Mouse (Mus musculus): Measurements from ENCODE around the gene Snx15. TPM values are rescaled to one million over a fixed set of nuclear protein-coding genes. Genes with fewer than 3 reads are reported as not detected.

Gene Snx15
- polyA plus RNA-seq, 1 experiment from 2014 or later = 30.6 TPM

DNA sequence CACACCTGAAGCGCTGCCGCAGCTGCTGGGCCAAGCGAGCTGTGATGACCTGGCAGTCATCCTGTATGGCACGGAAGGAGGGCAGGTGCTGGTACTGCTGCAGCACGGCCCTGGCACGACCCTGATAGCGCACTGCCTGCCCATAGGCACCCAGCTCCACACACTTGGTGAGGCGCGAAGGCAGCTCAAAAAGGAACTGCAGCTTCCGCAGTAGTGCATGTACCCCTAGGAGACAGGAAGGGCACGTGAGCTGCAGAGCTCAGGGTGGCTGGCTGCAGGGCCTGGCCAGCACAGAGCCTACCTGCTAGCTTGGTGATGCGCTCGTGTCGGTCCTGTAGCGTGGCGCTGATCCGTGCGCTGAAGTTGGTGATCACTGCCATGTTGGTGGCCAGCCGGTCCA lies 56.8 kb downstream of the Snx15 start:
- H3K27me3 ChIP-seq (ENCODE audit: control insufficient read depth, insufficient read depth, low read length) = no peaks in the 10 kb centered on the region
- peaks cover 25% of the 10 kb centered on the region for H3K36me3 ChIP-seq (ENCODE audit: control insufficient read depth, insufficient read depth, low read length)
- H3K4me1 ChIP-seq (ENCODE audit: control insufficient read depth, insufficient read depth, low read length) = peaks cover 13% of the 10 kb centered on the region; the same call in 1 of the 2 replicates
- no peaks in the 10 kb centered on the region for H3K9me3 ChIP-seq (ENCODE audit: control insufficient read depth, low read depth, low read length)
- H3K9ac ChIP-seq (replicated peaks; ENCODE audit: low read depth, low read length) = no peak overlapping the region
- WGBS = 92% methylated on average over 19 of the region's 19 CpGs
- no peak overlapping the region for H3K4me2 ChIP-seq (replicated peaks; ENCODE audit: low read depth, low read length)
- no peak overlapping the region for H3K27ac ChIP-seq (ENCODE audit: low read length)
- no peak overlapping the region for H3K4me3 ChIP-seq (ENCODE audit: low read depth, low read length)
- ATAC-seq (ENCODE audit: insufficient number of reproducible peaks, insufficient read depth, low FRiP score, low read depth) = no peak

DNA sequence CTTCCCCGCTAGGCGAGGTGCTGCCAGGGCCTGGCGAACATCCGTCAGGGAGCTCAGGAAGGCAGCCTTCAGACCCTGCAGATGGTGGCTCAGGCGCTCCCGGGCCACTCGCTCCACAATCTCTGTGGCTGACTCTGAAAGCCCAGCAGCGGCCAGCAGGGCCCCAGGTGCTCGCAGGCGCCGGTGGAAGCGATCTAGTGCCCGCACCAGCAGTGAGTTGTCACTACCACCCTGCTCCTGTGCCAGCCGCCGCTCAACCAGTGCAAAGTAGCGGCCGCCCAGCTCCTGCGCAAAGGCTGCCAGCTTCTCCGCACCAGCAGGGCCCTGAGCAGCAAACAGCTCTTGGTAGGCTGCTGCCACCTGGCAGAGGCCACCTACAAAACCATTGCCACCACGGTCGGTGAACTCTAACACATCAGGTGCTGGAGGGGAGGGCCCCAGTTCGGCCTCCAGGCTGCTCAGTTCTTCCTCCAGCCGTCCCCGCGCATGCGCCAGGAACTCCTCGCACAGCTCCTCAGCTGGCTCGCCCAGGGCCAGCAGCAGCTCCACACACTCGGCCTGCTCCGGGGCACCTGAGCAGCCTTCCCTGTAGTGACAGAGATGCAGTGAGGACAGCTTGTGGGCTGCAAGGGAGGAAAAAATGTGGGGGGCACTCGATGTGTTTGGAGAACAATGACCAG lies 57.4 kb downstream of the Snx15 start:
- H3K4me1 ChIP-seq (ENCODE audit: control insufficient read depth, insufficient read depth, low read length) = peaks cover 8% of the 10 kb centered on the region; the same call in 1 of the 2 replicates
- H3K4me2 ChIP-seq (replicated peaks; ENCODE audit: low read depth, low read length) = no peak overlapping the region
- no peak overlapping the region for H3K27ac ChIP-seq (ENCODE audit: low read length)
- no peak for ATAC-seq (ENCODE audit: insufficient number of reproducible peaks, insufficient read depth, low FRiP score, low read depth)
- H3K4me3 ChIP-seq (ENCODE audit: low read depth, low read length) = no peak overlapping the region
- no peak overlapping the region for H3K9ac ChIP-seq (replicated peaks; ENCODE audit: low read depth, low read length)
- WGBS = 92% methylated on average over 31 of the region's 31 CpGs
- H3K36me3 ChIP-seq (ENCODE audit: control insufficient read depth, insufficient read depth, low read length) = peaks cover 25% of the 10 kb centered on the region
- H3K27me3 ChIP-seq (ENCODE audit: control insufficient read depth, insufficient read depth, low read length) = no peaks in the 10 kb centered on the region
- no peaks in the 10 kb centered on the region for H3K9me3 ChIP-seq (ENCODE audit: control insufficient read depth, low read depth, low read length)

DNA sequence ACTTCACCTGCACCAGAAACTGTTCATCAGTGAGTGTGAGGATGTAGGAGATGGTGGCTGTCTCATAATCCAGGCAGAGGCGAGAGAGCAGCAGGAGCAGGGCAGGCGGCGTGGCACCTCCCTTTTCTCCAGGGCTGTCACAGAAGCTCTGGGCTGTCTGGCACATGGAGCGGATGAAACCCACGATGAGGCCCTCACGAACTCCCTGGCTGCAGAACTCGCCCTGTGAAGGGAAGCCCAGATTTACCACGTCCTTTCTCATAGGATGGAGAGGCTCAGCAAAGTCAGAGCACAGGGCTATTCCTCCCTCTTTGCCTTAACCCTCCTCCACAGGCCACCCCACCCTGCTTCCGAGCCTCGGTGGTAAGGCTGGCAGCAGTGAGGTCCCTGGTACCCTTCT lies 58.3 kb downstream of the Snx15 start:
- Histone ChIP-seq H3K9me3 (ENCODE audit: control insufficient read depth, low read depth, low read length) (no peaks in the 10 kb centered on the region), H3K27ac (ENCODE audit: low read length) (no peak overlapping the region), H3K9ac (replicated peaks; ENCODE audit: low read depth, low read length) (no peak overlapping the region), H3K27me3 (ENCODE audit: control insufficient read depth, insufficient read depth, low read length) (no peaks in the 10 kb centered on the region), H3K4me1 (ENCODE audit: control insufficient read depth, insufficient read depth, low read length) (peaks cover 8% of the 10 kb centered on the region; the same call in 1 of the 2 replicates), H3K36me3 (ENCODE audit: control insufficient read depth, insufficient read depth, low read length) (peaks cover 18% of the 10 kb centered on the region), H3K4me3 (ENCODE audit: low read depth, low read length) (no peak overlapping the region), H3K4me2 (replicated peaks; ENCODE audit: low read depth, low read length) (no peak overlapping the region)
- 92% methylated on average over 10 of the region's 10 CpGs for WGBS
- ATAC-seq (ENCODE audit: insufficient number of reproducible peaks, insufficient read depth, low FRiP score, low read depth) = no peak

Other genes starting within 250 kb of the Snx15 start
- 3.1 and 3.2 TPM in 2 replicates for gene Tigd3, start 234.2 kb downstream of the Snx15 start, polyA plus RNA-seq (2014; fragmentation: Nextera tagmentation; extraction: Ambion mirVana)
- 132 and 148 TPM in 2 replicates for gene Dpf2, start 215.3 kb downstream of the Snx15 start, polyA plus RNA-seq (2014; fragmentation: Nextera tagmentation; extraction: Ambion mirVana)
- gene Cdc42ep2, start 203.5 kb downstream of the Snx15 start, polyA plus RNA-seq (2014; fragmentation: Nextera tagmentation; extraction: Ambion mirVana) = 7.3 and 7.4 TPM in 2 replicates
- 68.9 and 73.2 TPM in 2 replicates for gene Pola2, start 164.1 kb downstream of the Snx15 start, polyA plus RNA-seq (2014; fragmentation: Nextera tagmentation; extraction: Ambion mirVana)
- gene Slc22a20, start 142.2 kb downstream of the Snx15 start, polyA plus RNA-seq (2014; fragmentation: Nextera tagmentation; extraction: Ambion mirVana) = not detected in 2 replicates
- 16.1 and 16.6 TPM in 2 replicates for gene Capn1, start 112.4 kb downstream of the Snx15 start, polyA plus RNA-seq (2014; fragmentation: Nextera tagmentation; extraction: Ambion mirVana)
- 24.8 and 27.5 TPM in 2 replicates for gene Syvn1, start 81.7 kb downstream of the Snx15 start, polyA plus RNA-seq (2014; fragmentation: Nextera tagmentation; extraction: Ambion mirVana)
- 75.5 and 77.4 TPM in 2 replicates for gene Mrpl49, start 70.5 kb downstream of the Snx15 start, polyA plus RNA-seq (2014; fragmentation: Nextera tagmentation; extraction: Ambion mirVana)
- 902 and 945 TPM in 2 replicates for gene Fau, start 70.5 kb downstream of the Snx15 start, polyA plus RNA-seq (2014; fragmentation: Nextera tagmentation; extraction: Ambion mirVana)
- gene Znhit2, start 67.1 kb downstream of the Snx15 start, polyA plus RNA-seq (2014; fragmentation: Nextera tagmentation; extraction: Ambion mirVana) = 27.6 and 30.8 TPM in 2 replicates
- gene Tm7sf2, start 59.9 kb downstream of the Snx15 start, polyA plus RNA-seq (2014; fragmentation: Nextera tagmentation; extraction: Ambion mirVana) = 24.8 and 24.9 TPM in 2 replicates
- 60.1 and 66.7 TPM in 2 replicates for gene Vps51, start 51.1 kb downstream of the Snx15 start, polyA plus RNA-seq (2014; fragmentation: Nextera tagmentation; extraction: Ambion mirVana)
- gene Tmem262, start 48.3 kb downstream of the Snx15 start, polyA plus RNA-seq (2014; fragmentation: Nextera tagmentation; extraction: Ambion mirVana) = not detected in 2 replicates
- gene Gm28374, start 46.0 kb downstream of the Snx15 start, polyA plus RNA-seq (2014; fragmentation: Nextera tagmentation; extraction: Ambion mirVana) = 1.0 and 2.1 TPM in 2 replicates
- 77.7 and 81.6 TPM in 2 replicates for gene Zfpl1, start 43.3 kb downstream of the Snx15 start, polyA plus RNA-seq (2014; fragmentation: Nextera tagmentation; extraction: Ambion mirVana)
- 37.2 and 39.0 TPM in 2 replicates for gene Cdca5, start 43.3 kb downstream of the Snx15 start, polyA plus RNA-seq (2014; fragmentation: Nextera tagmentation; extraction: Ambion mirVana)
- gene AC131692.1, start 33.9 kb downstream of the Snx15 start, polyA plus RNA-seq (2014; fragmentation: Nextera tagmentation; extraction: Ambion mirVana) = 0.42 and 0.62 TPM in 2 replicates
- 0.54 and 0.64 TPM in 2 replicates for gene Naaladl1, start 22.5 kb downstream of the Snx15 start, polyA plus RNA-seq (2014; fragmentation: Nextera tagmentation; extraction: Ambion mirVana)
- gene Sac3d1, start 9.7 kb downstream of the Snx15 start, polyA plus RNA-seq (2014; fragmentation: Nextera tagmentation; extraction: Ambion mirVana) = 45.4 and 47.9 TPM in 2 replicates
- gene Batf2, start 12.7 kb upstream of the Snx15 start, polyA plus RNA-seq (2014; fragmentation: Nextera tagmentation; extraction: Ambion mirVana) = 0.23 and 0.34 TPM in 2 replicates
- gene Arl2, start 13.2 kb upstream of the Snx15 start, polyA plus RNA-seq (2014; fragmentation: Nextera tagmentation; extraction: Ambion mirVana) = 101 and 107 TPM in 2 replicates
- not detected in 2 replicates for gene Majin, start 56.1 kb upstream of the Snx15 start, polyA plus RNA-seq (2014; fragmentation: Nextera tagmentation; extraction: Ambion mirVana)
- gene Gpha2, start 98.1 kb upstream of the Snx15 start, polyA plus RNA-seq (2014; fragmentation: Nextera tagmentation; extraction: Ambion mirVana) = 0.90 TPM in 1 of 2 replicates, not detected in the other
- gene Ppp2r5b, start 107.6 kb upstream of the Snx15 start, polyA plus RNA-seq (2014; fragmentation: Nextera tagmentation; extraction: Ambion mirVana) = 22.1 and 23.5 TPM in 2 replicates
- gene Atg2a, start 113.4 kb upstream of the Snx15 start, polyA plus RNA-seq (2014; fragmentation: Nextera tagmentation; extraction: Ambion mirVana) = 9.2 and 10.4 TPM in 2 replicates
- gene Ehd1, start 148.4 kb upstream of the Snx15 start, polyA plus RNA-seq (2014; fragmentation: Nextera tagmentation; extraction: Ambion mirVana) = 44.9 and 46.2 TPM in 2 replicates
- 2.2 and 2.3 TPM in 2 replicates for gene Cdc42bpg, start 178.2 kb upstream of the Snx15 start, polyA plus RNA-seq (2014; fragmentation: Nextera tagmentation; extraction: Ambion mirVana)
- 40.0 and 41.3 TPM in 2 replicates for gene Men1, start 206.7 kb upstream of the Snx15 start, polyA plus RNA-seq (2014; fragmentation: Nextera tagmentation; extraction: Ambion mirVana)
- 10.0 TPM in 2 replicates for gene Map4k2, start 212.8 kb upstream of the Snx15 start, polyA plus RNA-seq (2014; fragmentation: Nextera tagmentation; extraction: Ambion mirVana)
- gene Sf1, start 235.4 kb upstream of the Snx15 start, polyA plus RNA-seq (2014; fragmentation: Nextera tagmentation; extraction: Ambion mirVana) = 126 and 139 TPM in 2 replicates